Mouse (Mus musculus) MEL (cell line): ENCODE measurements at regions not wholly inside any gene's neighbourhood (a gene's known extent, or its start where the extent isn't known, plus 50 kb on each side); places are given as distances from the start of the nearest gene placed in this dataset.

Experiments used
- DNase-seq: peaks from one replicate; pipeline ENCODE4 v3.0.0; 2011; ENCODE audit warnings: low read depth, low spot score
- H3K27ac ChIP-seq: 2 replicates; pipeline ENCODE4 v1.5.1; 2012; ENCODE audit warnings: low read depth, mild to moderate bottlenecking, control low read depth, low read length, moderate library complexity; ENCODE audit not compliant: control insufficient read depth
- H3K27me3 ChIP-seq, 2 experiments: fragments of 150-350 bp in 1 of 2; sonication (generic) in 1 of 2; 2 replicates each; pipeline ENCODE4 v1.6.1; 2012; ENCODE audit warnings: low read length in 2 of 2, mild to moderate bottlenecking in 2 of 2, improper control_type of control experiment in 1 of 2, moderate library complexity in 1 of 2; ENCODE audit not compliant: insufficient read depth in 2 of 2, control insufficient read depth in 1 of 2
- H3K36me3 ChIP-seq, 2 experiments: 2 replicates each; pipeline ENCODE4 v1.6.1; 2012 to 2014; ENCODE audit warnings: low read length in 2 of 2, improper control_type of control experiment in 1 of 2, inconsistent platforms in 1 of 2, mild to moderate bottlenecking in 1 of 2; ENCODE audit not compliant: insufficient read depth in 2 of 2, control insufficient read depth in 1 of 2
- H3K4me1 ChIP-seq, 2 experiments: fragments of 150-350 bp in 1 of 2; sonication (generic) in 1 of 2; 2 replicates each; pipeline ENCODE4 v1.6.1; 2012; ENCODE audit warnings: low read length in 2 of 2, improper control_type of control experiment in 1 of 2, mild to moderate bottlenecking in 1 of 2; ENCODE audit not compliant: insufficient read depth in 2 of 2, control insufficient read depth in 1 of 2
- H3K4me3 ChIP-seq, 2 experiments: fragments of 150-350 bp in 1 of 2; sonication (generic) in 1 of 2; 2 replicates each; pipeline ENCODE4 v1.5.1; 2012; ENCODE audit warnings: low read depth in 2 of 2, low read length in 2 of 2, mild to moderate bottlenecking in 2 of 2, moderate library complexity in 2 of 2, control low read depth in 1 of 2, improper control_type of control experiment in 1 of 2; ENCODE audit not compliant: control insufficient read depth in 1 of 2, insufficient read depth in 1 of 2
- H3K79me2 ChIP-seq: 2 replicates; pipeline ENCODE4 v1.6.1; 2012; ENCODE audit warnings: mild to moderate bottlenecking, low read length, moderate library complexity; ENCODE audit not compliant: control insufficient read depth, poor library complexity, insufficient read depth
- H3K9ac ChIP-seq: 2 replicates; pipeline ENCODE4 v1.6.1; 2012; ENCODE audit warnings: low read depth, mild to moderate bottlenecking, control low read depth, low read length, moderate library complexity; ENCODE audit not compliant: control insufficient read depth, poor library complexity, severe bottlenecking
- H3K9me3 ChIP-seq: fragments of 150-350 bp; sonication (generic); replicated peaks from 2 replicates; pipeline ENCODE4 v1.6.1; 2012; ENCODE audit warnings: mild to moderate bottlenecking, low read length, improper control_type of control experiment, moderate library complexity; ENCODE audit not compliant: insufficient read depth
- BHLHE40 ChIP-seq: IDR thresholded peaks from 2 replicates; pipeline ENCODE4 v1.6.1; 2012; ENCODE audit warnings: low read depth, mild to moderate bottlenecking, inconsistent platforms, low read length, improper control_type of control experiment, borderline replicate concordance
- CHD1 ChIP-seq: IDR thresholded peaks from 2 replicates; pipeline ENCODE4 v1.6.1; 2012; ENCODE audit warnings: low read depth, mild to moderate bottlenecking, inconsistent platforms, low read length, improper control_type of control experiment
- CHD2 ChIP-seq: IDR thresholded peaks from 2 replicates; pipeline ENCODE4 v1.6.1; 2011; ENCODE audit warnings: low read length, improper control_type of control experiment
- CTCF ChIP-seq, 3 experiments: IDR thresholded peaks in 2 of 3; conservative IDR thresholded peaks in 1 of 3; 2 replicates each; pipeline ENCODE4 v1.5.1; 2011 to 2012; ENCODE audit warnings: low read length in 3 of 3, low read depth in 2 of 3, mild to moderate bottlenecking in 2 of 3, improper control_type of control experiment in 1 of 3, inconsistent platforms in 1 of 3, mixed read lengths in 1 of 3, moderate library complexity in 1 of 3; ENCODE audit not compliant: control insufficient read depth in 1 of 3, insufficient read depth in 1 of 3, poor library complexity in 1 of 3, severe bottlenecking in 1 of 3
- ELF1 ChIP-seq: IDR thresholded peaks from 2 replicates; pipeline ENCODE4 v1.6.1; 2014; ENCODE audit warnings: low read depth, mild to moderate bottlenecking, inconsistent platforms, low read length, improper control_type of control experiment, moderate library complexity
- EP300 ChIP-seq, 2 experiments: IDR thresholded peaks; 2 replicates each; pipeline ENCODE4 v1.6.1; 2011; ENCODE audit warnings: improper control_type of control experiment in 2 of 2, low read length in 2 of 2, low read depth in 1 of 2, mild to moderate bottlenecking in 1 of 2
- GABPA ChIP-seq: IDR thresholded peaks from 2 replicates; pipeline ENCODE4 v1.6.1; 2012; ENCODE audit warnings: low read depth, mild to moderate bottlenecking, inconsistent platforms, low read length, improper control_type of control experiment, moderate library complexity
- MAFK ChIP-seq: IDR thresholded peaks from 2 replicates; pipeline ENCODE4 v1.6.1; 2011; ENCODE audit warnings: low read depth, mild to moderate bottlenecking, low read length, improper control_type of control experiment, borderline replicate concordance
- MAX ChIP-seq: IDR thresholded peaks from 2 replicates; pipeline ENCODE4 v1.6.1; 2011; ENCODE audit warnings: low read length, improper control_type of control experiment
- MXI1 ChIP-seq: IDR thresholded peaks from 2 replicates; pipeline ENCODE4 v1.6.1; 2011; ENCODE audit warnings: mild to moderate bottlenecking, low read depth, low read length, improper control_type of control experiment
- NELFE ChIP-seq: IDR thresholded peaks from 2 replicates; pipeline ENCODE4 v1.6.1; 2011; ENCODE audit warnings: low read depth, low read length, improper control_type of control experiment
- NRF1 ChIP-seq: IDR thresholded peaks from 2 replicates; pipeline ENCODE4 v1.6.1; 2014; ENCODE audit warnings: low read depth, mild to moderate bottlenecking, inconsistent platforms, low read length, improper control_type of control experiment, moderate library complexity; ENCODE audit not compliant: poor library complexity, insufficient read depth, severe bottlenecking
- TAL1 ChIP-seq: IDR thresholded peaks from 2 replicates; pipeline ENCODE4 v1.6.1; 2012; ENCODE audit warnings: mild to moderate bottlenecking, inconsistent platforms, low read length, moderate library complexity, mixed read lengths
- TBP ChIP-seq: IDR thresholded peaks from 2 replicates; pipeline ENCODE4 v1.8.0; 2011; ENCODE audit warnings: low read depth, low read length, improper control_type of control experiment
- UBTF ChIP-seq: IDR thresholded peaks from 2 replicates; pipeline ENCODE4 v1.6.1; 2012; ENCODE audit warnings: low read depth, mild to moderate bottlenecking, inconsistent platforms, low read length, improper control_type of control experiment, moderate library complexity, borderline replicate concordance; ENCODE audit not compliant: insufficient read depth
- USF1 ChIP-seq: IDR thresholded peaks from 2 replicates; pipeline ENCODE4 v1.6.1; 2014; ENCODE audit warnings: low read depth, mild to moderate bottlenecking, inconsistent platforms, low read length, improper control_type of control experiment, moderate library complexity
- USF2 ChIP-seq, 2 experiments: IDR thresholded peaks; 2 replicates each; pipeline ENCODE4 v1.6.1; 2011 to 2012; ENCODE audit warnings: improper control_type of control experiment in 2 of 2, low read length in 2 of 2, borderline replicate concordance in 1 of 2, inconsistent platforms in 1 of 2, low read depth in 1 of 2, mild to moderate bottlenecking in 1 of 2; ENCODE audit not compliant: insufficient read depth in 1 of 2
- ZC3H11A ChIP-seq: IDR thresholded peaks from 2 replicates; pipeline ENCODE4 v1.6.1; 2012; ENCODE audit warnings: low read depth, mild to moderate bottlenecking, inconsistent platforms, low read length, improper control_type of control experiment
- ZKSCAN1 ChIP-seq: IDR thresholded peaks from 2 replicates; pipeline ENCODE4 v1.6.1; 2012; ENCODE audit warnings: low read depth, mild to moderate bottlenecking, inconsistent platforms, low read length, improper control_type of control experiment, moderate library complexity

DNA sequence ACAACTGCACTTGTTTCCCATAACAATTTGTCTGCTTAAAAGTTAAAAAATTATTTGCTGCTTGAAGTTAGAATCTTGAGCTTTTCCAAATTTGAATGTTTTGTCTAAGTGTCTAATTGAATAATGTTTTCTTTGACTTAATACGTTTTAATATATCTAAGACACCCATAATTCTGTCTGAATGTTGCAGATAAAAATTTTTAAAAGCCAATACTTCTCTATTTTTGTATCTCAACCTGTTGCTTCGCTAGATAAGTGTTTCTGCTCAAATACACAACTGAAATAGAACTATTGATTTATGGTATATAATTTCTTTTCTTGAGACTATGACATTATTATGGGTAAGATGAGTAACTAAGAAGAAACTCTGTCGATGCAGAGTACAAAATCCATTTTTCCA, 1144.5 kb upstream of the Fam98a start (continued):
- TF ChIP-seq TBP: no peak
- TF ChIP-seq NRF1: no peak
- no peak for TF ChIP-seq NELFE
- TF ChIP-seq, all 39 proteins: peak for 12

DNA sequence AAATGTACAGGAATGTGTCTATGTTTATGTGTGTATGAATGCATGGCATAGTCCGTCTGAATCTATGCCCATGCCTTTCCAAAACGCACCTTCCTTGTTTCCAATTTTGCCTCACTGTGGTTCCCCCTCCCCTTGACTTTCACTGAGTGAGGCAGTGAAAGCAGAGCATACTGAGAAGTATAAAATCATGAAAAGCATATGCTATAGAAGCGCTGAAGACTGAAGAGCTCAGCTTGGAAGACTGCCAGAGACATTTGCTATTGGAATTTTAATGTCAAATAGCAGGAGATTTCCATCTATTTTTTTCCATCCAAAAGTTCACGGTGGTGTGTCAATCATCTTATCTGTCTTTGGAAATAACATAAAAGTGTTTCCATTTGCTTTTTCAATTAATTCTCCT, 1106.3 kb upstream of the Fam98a start:
- Histone ChIP-seq H3K36me3 (no peaks in the 10 kb centered on the region), H3K9me3 (no peaks in the 10 kb centered on the region), H3K27ac (no peak overlapping the region), H3K27me3 (no peaks in the 10 kb centered on the region), H3K79me2 (no peaks in the 10 kb centered on the region), H3K4me3 (no peak overlapping the region), H3K9ac (no peak overlapping the region), H3K4me1 (no peaks in the 10 kb centered on the region)
- no peak for DNase-seq
- TF ChIP-seq ELF1 (no peak), CHD2 (no peak), GABPA (no peak), TBP (no peak), CTCF (IDR thresholded peaks at IDR 0.05 in 2 of 3, conservative IDR thresholded peaks at IDR 0.05 in 1 of 3; ENCODE audit: control insufficient read depth in 1 of 3, insufficient read depth in 1 of 3, low read depth in 2 of 3, low read length in 3 of 3, poor library complexity in 1 of 3, severe bottlenecking in 1 of 3) (no peak), BHLHE40 (no peak), NRF1 (no peak), UBTF (no peak), MAX (no peak), CHD1 (no peak), MAFK (no peak), ZC3H11A (no peak), EP300 (IDR thresholded peaks at IDR 0.05; ENCODE audit: low read depth in 1 of 2, low read length in 2 of 2) (no peak), MXI1 (no peak), TAL1 (no peak)
- TF ChIP-seq, all 39 proteins: peak for 0

DNA sequence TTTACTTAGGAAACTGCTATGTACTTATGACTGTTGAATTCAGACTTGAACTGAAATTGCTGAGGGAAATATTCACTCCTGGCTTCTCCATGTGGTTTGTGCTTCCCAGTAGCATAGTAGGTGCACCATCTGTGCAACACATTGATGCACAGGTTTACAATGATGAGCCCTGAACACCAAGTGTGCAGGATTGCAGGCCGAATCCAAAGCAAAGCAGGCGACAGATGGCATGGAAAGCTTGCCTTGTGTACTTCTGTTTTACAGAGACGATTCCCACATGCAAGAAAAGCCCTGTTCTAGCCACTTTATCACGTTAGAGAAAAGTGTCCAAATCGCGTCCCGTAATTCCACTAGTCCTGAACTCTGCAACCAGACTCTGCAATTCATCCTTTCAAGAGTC, 1074.2 kb upstream of the Fam98a start:
- DNase-seq: no peak
- no peak for TF ChIP-seq ZKSCAN1
- TF ChIP-seq USF1: no peak
- no peak for TF ChIP-seq USF2 (IDR thresholded peaks at IDR 0.05; ENCODE audit: borderline replicate concordance in 1 of 2, insufficient read depth in 1 of 2, low read depth in 1 of 2, low read length in 2 of 2)
- Histone ChIP-seq H3K9ac (no peak overlapping the region), H3K4me1 (no peaks in the 10 kb centered on the region), H3K4me3 (no peak overlapping the region), H3K9me3 (no peaks in the 10 kb centered on the region), H3K27ac (no peak overlapping the region), H3K79me2 (no peaks in the 10 kb centered on the region), H3K36me3 (no peaks in the 10 kb centered on the region), H3K27me3 (no peaks in the 10 kb centered on the region)
